ENCODE assay signal across 8 mouse cellular contexts in the genomic region with DNA sequence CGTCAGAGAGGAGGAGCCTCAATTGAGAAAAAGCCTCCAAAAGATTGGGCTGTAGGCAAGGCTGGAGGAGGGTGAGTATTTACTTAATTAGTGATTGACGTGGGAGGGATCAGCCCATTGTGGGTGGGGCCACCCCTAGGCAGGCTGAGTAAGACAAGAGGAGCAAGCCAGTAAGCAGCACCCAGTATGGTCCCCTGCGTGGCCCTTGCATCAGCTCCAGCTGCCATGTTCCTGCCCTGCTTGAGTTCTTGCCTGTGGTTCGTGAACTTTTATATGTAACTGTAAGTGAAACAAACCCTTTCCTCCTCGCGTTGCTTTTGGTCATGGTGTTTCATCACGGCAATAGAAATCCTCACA. TPM values are rescaled to one million over a fixed set of nuclear protein-coding genes. Genes with fewer than 3 reads are reported as not detected.
DNase-seq lines count a peak whose midpoint lies in the region; ATAC-seq and TF ChIP-seq lines count a peak whose summit lies in the region.

A gene (minus strand): TSS at position 27 of the 357 bp plus-strand sequence.

- no peaks in the 10 kb centered on the region for H3K9me3 ChIP-seq in ES-E14 (ENCODE audit: control insufficient read depth, insufficient read depth, low read depth, low read length)
- H3K9me3 ChIP-seq in limb, embryonic 14.5 days (ENCODE audit: control insufficient read depth, low read length) = no peaks in the 10 kb centered on the region
- no peaks in the 10 kb centered on the region for H3K9me3 ChIP-seq in hindbrain, embryonic 11.5 days (ENCODE audit: control insufficient read depth, low read length)
- no peaks in the 10 kb centered on the region for H3K9me3 ChIP-seq in midbrain, embryonic 11.5 days (ENCODE audit: control insufficient read depth, low read length)

- 59% methylated on average over 7 of the region's 7 CpGs for WGBS in limb, embryonic 14.5 days
- WGBS in hindbrain, embryonic 11.5 days = 56% methylated on average over 7 of the region's 7 CpGs
- 58% methylated on average over 7 of the region's 7 CpGs for WGBS in midbrain, embryonic 11.5 days

- no peaks in the 10 kb centered on the region for H3K36me3 ChIP-seq in ES-E14 (ENCODE audit: control insufficient read depth, insufficient read depth, low read length, poor library complexity, severe bottlenecking)
- no peaks in the 10 kb centered on the region for H3K36me3 ChIP-seq in limb, embryonic 14.5 days (ENCODE audit: control insufficient read depth, insufficient read depth, low read length)
- H3K36me3 ChIP-seq in splenic B cell, adult 2 months (ENCODE audit: control insufficient read depth, insufficient read depth, low read length, poor library complexity, severe bottlenecking) = no peaks in the 10 kb centered on the region
- no peaks in the 10 kb centered on the region for H3K36me3 ChIP-seq in hindbrain, embryonic 11.5 days (ENCODE audit: control insufficient read depth, insufficient read depth, low read length)
- no peaks in the 10 kb centered on the region for H3K36me3 ChIP-seq in midbrain, embryonic 11.5 days (ENCODE audit: control insufficient read depth, insufficient read depth, low read length)

- in situ Hi-C loops in ES-E14 (cut with MboI; ENCODE audit: low sequenced_read_pairs in 2 of 2, unreplicated experiment in 2 of 2) = no loop called here

- no peak within 1 kb of the TSS for H3K4me2 ChIP-seq in limb, embryonic 14.5 days (replicated peaks; ENCODE audit: low read depth, low read length, severe bottlenecking)
- H3K4me2 ChIP-seq in hindbrain, embryonic 11.5 days (replicated peaks; ENCODE audit: low read depth, low read length) = no peak within 1 kb of the TSS
- no peak within 1 kb of the TSS for H3K4me2 ChIP-seq in midbrain, embryonic 11.5 days

- peak within 1 kb of the TSS; percentile 56 to 77; a peak in 3 of 4 replicates for H3K4me3 ChIP-seq in ES-E14 (ENCODE audit: insufficient read depth in 1 of 2, low read depth in 1 of 2, low read length in 2 of 2, poor library complexity in 1 of 2, severe bottlenecking in 1 of 2)
- H3K4me3 ChIP-seq in limb, embryonic 14.5 days (replicated peaks; ENCODE audit: low read length) = no peak within 1 kb of the TSS
- no peak within 1 kb of the TSS for H3K4me3 ChIP-seq in hindbrain, embryonic 11.5 days (ENCODE audit: low read depth, low read length)
- H3K4me3 ChIP-seq in midbrain, embryonic 11.5 days (ENCODE audit: low read depth, low read length) = no peak within 1 kb of the TSS

- no peak for ATAC-seq in limb, embryonic 14.5 days (ENCODE audit: low FRiP score, low read depth)
- ATAC-seq in hindbrain, embryonic 11.5 days (ENCODE audit: low FRiP score) = no peak
- ATAC-seq in midbrain, embryonic 11.5 days (ENCODE audit: low FRiP score) = no peak

- H3K27ac ChIP-seq in ES-E14 (ENCODE audit: insufficient read depth, low read depth, low read length, poor library complexity, severe bottlenecking) = no peak within 1 kb of the TSS
- H3K27ac ChIP-seq in limb, embryonic 14.5 days (replicated peaks; ENCODE audit: low read depth, low read length) = no peak within 1 kb of the TSS
- no peak within 1 kb of the TSS for H3K27ac ChIP-seq in hindbrain, embryonic 11.5 days (ENCODE audit: low read depth, low read length)
- H3K27ac ChIP-seq in midbrain, embryonic 11.5 days (ENCODE audit: low read depth, low read length) = no peak within 1 kb of the TSS

- H3K27me3 ChIP-seq in limb, embryonic 14.5 days (ENCODE audit: control insufficient read depth, insufficient read depth, low read length) = no peaks in the 10 kb centered on the region
- no peaks in the 10 kb centered on the region for H3K27me3 ChIP-seq in splenic B cell, adult 2 months (ENCODE audit: control insufficient read depth, insufficient read depth, low read length, poor library complexity, severe bottlenecking)
- no peaks in the 10 kb centered on the region for H3K27me3 ChIP-seq in hindbrain, embryonic 11.5 days (ENCODE audit: control insufficient read depth, insufficient read depth, low read length)
- H3K27me3 ChIP-seq in midbrain, embryonic 11.5 days (ENCODE audit: control insufficient read depth, insufficient read depth, low read length) = no peaks in the 10 kb centered on the region

- H3K4me1 ChIP-seq in ES-E14 (ENCODE audit: control insufficient read depth in 2 of 2, insufficient read depth in 2 of 2, low read length in 2 of 2, poor library complexity in 1 of 2) = peaks cover 2% of the 10 kb centered on the region in 2 experiments; a peak in 1 of 4 replicates
- no peaks in the 10 kb centered on the region for H3K4me1 ChIP-seq in limb, embryonic 14.5 days (ENCODE audit: control insufficient read depth, insufficient read depth, low read length)
- no peaks in the 10 kb centered on the region for H3K4me1 ChIP-seq in hindbrain, embryonic 11.5 days (replicated peaks; ENCODE audit: control insufficient read depth, insufficient read depth, low read length)
- no peaks in the 10 kb centered on the region for H3K4me1 ChIP-seq in midbrain, embryonic 11.5 days (ENCODE audit: control insufficient read depth, insufficient read depth, low read length)

- no peak for TF ChIP-seq POLR2A in limb, embryonic 14.5 days (IDR thresholded peaks at IDR 0.05; ENCODE audit: borderline replicate concordance, extremely low read depth, insufficient read depth, insufficient read length)

- H3K9ac ChIP-seq in ES-E14 (ENCODE audit: insufficient read depth, low read depth, low read length, poor library complexity, severe bottlenecking) = 0 out of 2 replicates have a peak within 1 kb of the TSS, but pooled peaks have one; percentile 34
- no peak within 1 kb of the TSS for H3K9ac ChIP-seq in limb, embryonic 14.5 days (ENCODE audit: low read depth, low read length, severe bottlenecking)
- H3K9ac ChIP-seq in hindbrain, embryonic 11.5 days (ENCODE audit: low read depth, low read length) = no peak within 1 kb of the TSS
- H3K9ac ChIP-seq in midbrain, embryonic 11.5 days (ENCODE audit: low read length) = no peak within 1 kb of the TSS

- peak; percentile 67 for DNase-seq in CD4-positive, CD25-positive, alpha-beta regulatory T cell, adult 2 months (ENCODE audit: low read depth, low spot score)
- peak; percentile 71 for DNase-seq in ES-E14 (ENCODE audit: low read depth, low spot score)
- no peak for DNase-seq in gastrocnemius, adult 18-20 months (ENCODE audit: low spot score)
- no peak for DNase-seq in limb, embryonic 14.5 days (ENCODE audit: low spot score)
- peak; percentile 27 for DNase-seq in splenic B cell, adult 2 months (ENCODE audit: low read depth, low spot score)
- no peak for DNase-seq in hindbrain, embryonic 11.5 days (ENCODE audit: low spot score)
- no peak for DNase-seq in kidney, adult 9 months
- DNase-seq in midbrain, embryonic 11.5 days (ENCODE audit: low spot score, missing footprints) = no peak

TF ChIP-seq in ES-E14, 5 proteins besides CTCF, POLR2A, EP300 and RAD21:
- TF ChIP-seq CHD2 (IDR thresholded peaks at IDR 0.05; ENCODE audit: low read depth, low read length) (0 out of 2 replicates have a peak, but pooled peaks have one; percentile 12), HCFC1 (IDR thresholded peaks at IDR 0.05; ENCODE audit: borderline replicate concordance, insufficient read depth, low read length) (no peak)

RNA-seq across cellular contexts. Expression of the gene that starts here (rescaled TPM):
- 5.1 and 5.3 TPM in 2 replicates for total RNA-seq in ES-E14 (2012; rRNA removed)
- 1,000 to 10,000 TPM; 5,308 to 5,533 TPM for total RNA-seq in gastrocnemius, adult 18-20 months (2021)
- 36.4 and 51.8 TPM in 2 replicates for polyA plus RNA-seq in limb, embryonic 14.5 days (2012; rRNA removed)
- polyA plus RNA-seq in limb, embryonic 14.5 days (2014; fragmentation: Nextera tagmentation; extraction: Ambion mirVana) = 98.8 and 126 TPM in 2 replicates
- polyA plus RNA-seq in hindbrain, embryonic 11.5 days (2014; fragmentation: Nextera tagmentation; extraction: Ambion mirVana) = 3.7 and 4.2 TPM in 2 replicates
- 0.11 and 0.29 TPM in 2 replicates for polyA plus RNA-seq in midbrain, embryonic 11.5 days (2014; fragmentation: Nextera tagmentation; extraction: Ambion mirVana)

Comparison
In these comparisons a context has a peak if more than half of its experiments do, and no peak if none do; other contexts are left out.
1. RNA of the gene that starts here (total RNA-seq): 5,308 to 5,533 TPM in gastrocnemius, adult 18-20 months; 5.1 to 5.3 TPM in ES-E14; every median in the first group is over 100 times any median in the second.
2. DNase-seq: peak in CD4-positive, CD25-positive, alpha-beta regulatory T cell, adult 2 months (single experiment), ES-E14 (single experiment) and splenic B cell, adult 2 months (single experiment); none in gastrocnemius, adult 18-20 months (single experiment), limb, embryonic 14.5 days (single experiment), hindbrain, embryonic 11.5 days (single experiment), kidney, adult 9 months (single experiment) and midbrain, embryonic 11.5 days (single experiment).
3. H3K4me3 ChIP-seq: peak in ES-E14 (2 of 2); none in limb, embryonic 14.5 days (single experiment), hindbrain, embryonic 11.5 days (single experiment) and midbrain, embryonic 11.5 days (single experiment).